Mouse (Mus musculus) liver, embryonic 14.5 days (tissue): Measurements from ENCODE around the gene Rbms3.

Experiments used
- CTCF ChIP-seq: IDR thresholded peaks from 2 replicates; pipeline ENCODE4 v1.5.1; 2016; ENCODE audit warnings: antibody characterized with exemption, low read depth, control low read depth
- EP300 ChIP-seq: IDR thresholded peaks from 2 replicates; pipeline ENCODE4 v1.6.1; 2016; ENCODE audit warnings: antibody characterized with exemption, low read depth

DNA sequence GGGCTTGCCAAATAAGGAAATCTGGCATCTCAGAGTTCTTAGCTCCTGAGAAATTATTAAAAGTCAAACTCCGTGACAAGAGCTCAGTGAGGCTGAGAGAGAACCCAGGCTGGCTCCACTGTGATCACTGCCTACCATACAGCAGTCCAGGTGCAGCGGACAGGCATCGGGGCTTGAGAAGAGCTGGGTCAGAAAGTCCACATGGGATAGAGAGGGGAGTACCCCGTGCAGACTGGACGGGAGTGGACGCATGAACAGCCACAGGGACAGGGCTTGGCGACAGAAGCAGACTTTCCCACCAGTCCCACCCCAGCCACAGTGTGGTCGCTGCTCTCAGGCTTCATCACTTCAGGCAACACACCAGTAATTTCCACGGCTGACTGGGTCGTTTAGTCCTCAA lies 176.9 kb downstream of the Rbms3 start:
- no peak for TF ChIP-seq CTCF
- no peak for TF ChIP-seq EP300
